Mouse (Mus musculus): ENCODE data around the gene Bmp6.

DNA sequence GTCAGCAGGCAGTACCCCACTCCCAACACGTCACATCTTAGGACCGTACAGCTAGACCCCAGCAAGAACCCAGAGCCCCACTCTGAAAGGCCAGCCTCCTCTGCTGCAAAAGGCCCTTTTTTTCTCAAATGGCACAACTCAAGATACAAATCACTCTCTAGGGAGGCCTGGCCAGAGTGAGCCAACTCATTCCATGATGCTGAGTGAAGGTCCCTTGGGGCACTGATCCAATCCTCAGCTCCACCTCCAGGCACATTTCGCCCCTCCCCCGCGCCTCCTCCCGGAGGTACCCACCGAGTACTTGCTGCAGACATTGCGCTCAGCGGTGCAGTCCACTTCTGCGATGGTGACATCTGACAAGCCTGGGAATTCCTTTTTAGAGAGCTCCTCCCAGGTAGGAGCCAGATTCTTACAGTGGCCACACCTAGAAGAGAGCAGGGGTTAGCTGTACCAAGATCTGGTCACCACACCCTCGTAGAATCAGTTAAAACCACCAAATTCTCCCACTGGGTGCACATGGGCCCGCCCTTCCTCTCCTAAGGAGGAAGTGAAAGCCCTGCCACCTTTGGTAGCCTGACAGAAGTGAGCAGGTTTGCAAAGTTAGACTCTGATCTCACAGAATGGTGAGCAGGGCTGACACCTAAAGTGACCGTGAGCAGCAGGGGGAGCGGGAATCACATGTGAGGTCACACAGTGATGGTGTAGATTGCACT is 158.4 kb downstream of the Bmp6 start:
- TF ChIP-seq CTCF (IDR thresholded peaks at IDR 0.05; ENCODE audit: low read depth, low read length) (no peak), GATA1 (IDR thresholded peaks at IDR 0.05; ENCODE audit: borderline replicate concordance, low read length) (no peak), TAL1 (conservative IDR thresholded peaks at IDR 0.05; ENCODE audit: low read depth, low read length) (no peak), GATA2 (IDR thresholded peaks at IDR 0.05; ENCODE audit: borderline replicate concordance, low read depth, low read length) (no peak)

All from G1E (cell line).